Mouse (Mus musculus) splenic B cell, adult 2 months (primary cell): ENCODE results near the gene Mpzl1.
A peak's percentile ranks its signal among the peaks of the same experiment; 100 is the strongest.

ENCODE experiments used
- DNase-seq: peaks from one replicate; pipeline ENCODE4 v3.0.0-alpha.2; 2011; ENCODE audit warnings: low read depth, low spot score
- H3K27me3 ChIP-seq: 2 replicates; pipeline ENCODE4 v1.6.1; 2012; ENCODE audit warnings: mild to moderate bottlenecking, low read length, moderate library complexity, mixed read lengths; ENCODE audit not compliant: control insufficient read depth, poor library complexity, insufficient read depth, severe bottlenecking
- H3K36me3 ChIP-seq: 2 replicates; pipeline ENCODE4 v1.6.1; 2012; ENCODE audit warnings: mild to moderate bottlenecking, low read length, moderate library complexity, mixed read lengths; ENCODE audit not compliant: control insufficient read depth, poor library complexity, insufficient read depth, severe bottlenecking

Mpzl1 gene

DNA sequence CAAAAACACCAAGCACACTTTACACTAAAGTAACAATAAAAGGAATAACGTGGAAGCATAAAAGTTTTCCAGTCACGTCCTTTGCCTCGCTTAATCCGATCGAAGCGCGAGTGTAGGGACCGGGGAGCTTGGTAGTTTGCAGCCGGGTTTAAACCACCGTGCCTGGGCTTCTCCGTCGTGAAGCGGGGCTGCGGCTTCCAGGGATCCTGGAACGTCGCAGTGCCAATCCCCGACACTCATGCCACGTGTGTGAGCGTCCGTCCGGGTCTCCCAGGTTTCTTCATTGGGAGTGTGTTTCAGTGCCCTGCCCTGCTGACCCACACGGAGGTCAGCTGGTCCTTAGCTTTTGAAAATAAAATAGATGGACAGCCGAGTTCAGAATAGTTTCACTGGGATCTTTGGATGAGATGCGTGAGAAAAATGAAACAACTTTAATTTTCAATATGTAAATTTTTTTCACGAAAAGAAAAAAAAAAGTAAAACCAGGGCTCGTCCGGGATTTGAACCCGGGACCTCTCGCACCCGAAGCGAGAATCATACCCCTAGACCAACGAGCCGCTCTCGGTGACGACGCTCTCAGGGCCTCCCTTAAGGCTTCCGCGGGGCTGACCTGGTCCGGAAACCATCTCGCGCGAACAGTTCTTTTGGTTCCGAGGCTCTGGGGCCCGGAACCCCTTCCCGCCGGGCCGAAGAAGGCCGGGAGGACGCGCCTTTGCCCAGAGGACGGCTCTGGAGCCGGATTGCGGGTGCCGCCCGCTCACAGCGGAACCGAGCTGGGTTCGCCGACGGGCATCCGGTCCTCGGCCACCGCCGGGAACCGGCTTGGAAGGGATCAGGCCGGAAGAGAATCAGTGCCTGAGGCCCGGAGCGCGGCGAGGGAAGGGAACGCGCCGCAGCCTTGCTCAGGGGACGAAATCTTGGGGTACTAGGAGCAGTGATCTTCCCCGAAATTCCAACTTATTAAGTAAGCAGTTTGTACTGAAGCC is 7.7 kb upstream of the Mpzl1 start:
- H3K36me3 ChIP-seq, result no peaks in the 10 kb centered on the region
- peak; percentile 94 for DNase-seq
- no peaks in the 10 kb centered on the region for H3K27me3 ChIP-seq

DNA sequence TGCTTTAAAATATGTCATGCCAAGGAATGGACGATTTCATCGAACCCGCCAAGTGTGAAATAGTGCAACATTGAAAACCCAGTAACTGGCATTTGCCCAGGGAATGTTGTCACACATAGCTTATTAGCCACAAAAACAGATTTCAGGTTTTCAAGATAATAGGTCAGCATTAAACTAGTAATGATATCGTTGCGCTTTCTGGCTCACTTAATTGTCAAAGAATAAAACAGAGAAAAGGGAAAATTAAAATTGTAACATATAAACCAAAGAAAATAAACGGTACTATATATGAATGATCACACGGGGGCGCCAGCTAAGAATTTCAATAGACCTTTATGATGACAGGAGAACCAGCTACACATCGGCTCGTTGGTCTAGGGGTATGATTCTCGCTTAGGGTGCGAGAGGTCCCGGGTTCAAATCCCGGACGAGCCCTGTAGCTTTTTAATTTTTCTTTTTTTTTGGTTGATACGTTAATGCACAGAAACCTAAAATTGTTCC is 7.0 kb upstream of the Mpzl1 start:
- DNase-seq, result peak; percentile 89
- H3K27me3 ChIP-seq, result no peaks in the 10 kb centered on the region
- H3K36me3 ChIP-seq, result no peaks in the 10 kb centered on the region

DNA sequence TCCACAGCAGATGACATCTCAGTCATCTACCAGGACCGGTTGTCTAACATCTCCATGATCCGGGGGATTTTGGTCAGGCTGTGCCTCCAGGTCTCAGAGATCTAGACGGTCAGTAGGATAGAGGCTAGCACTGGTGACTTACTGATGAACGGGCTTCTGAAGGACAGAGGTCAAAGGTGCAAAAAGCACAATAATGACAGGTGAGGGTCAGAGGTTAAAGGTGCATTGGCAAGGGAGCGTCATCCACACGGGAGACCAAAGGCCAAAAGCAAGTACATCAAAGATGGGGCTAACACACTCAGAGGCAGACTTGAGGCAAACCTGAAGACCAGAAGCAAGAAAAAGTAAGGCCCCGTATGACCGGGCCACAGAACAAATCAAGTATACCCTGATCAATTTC is 2.0 kb upstream of the Mpzl1 start:
- no peaks in the 10 kb centered on the region; the same call in none of the 2 replicates for H3K27me3 ChIP-seq
- no peak for DNase-seq
- no peaks in the 10 kb centered on the region for H3K36me3 ChIP-seq

DNA sequence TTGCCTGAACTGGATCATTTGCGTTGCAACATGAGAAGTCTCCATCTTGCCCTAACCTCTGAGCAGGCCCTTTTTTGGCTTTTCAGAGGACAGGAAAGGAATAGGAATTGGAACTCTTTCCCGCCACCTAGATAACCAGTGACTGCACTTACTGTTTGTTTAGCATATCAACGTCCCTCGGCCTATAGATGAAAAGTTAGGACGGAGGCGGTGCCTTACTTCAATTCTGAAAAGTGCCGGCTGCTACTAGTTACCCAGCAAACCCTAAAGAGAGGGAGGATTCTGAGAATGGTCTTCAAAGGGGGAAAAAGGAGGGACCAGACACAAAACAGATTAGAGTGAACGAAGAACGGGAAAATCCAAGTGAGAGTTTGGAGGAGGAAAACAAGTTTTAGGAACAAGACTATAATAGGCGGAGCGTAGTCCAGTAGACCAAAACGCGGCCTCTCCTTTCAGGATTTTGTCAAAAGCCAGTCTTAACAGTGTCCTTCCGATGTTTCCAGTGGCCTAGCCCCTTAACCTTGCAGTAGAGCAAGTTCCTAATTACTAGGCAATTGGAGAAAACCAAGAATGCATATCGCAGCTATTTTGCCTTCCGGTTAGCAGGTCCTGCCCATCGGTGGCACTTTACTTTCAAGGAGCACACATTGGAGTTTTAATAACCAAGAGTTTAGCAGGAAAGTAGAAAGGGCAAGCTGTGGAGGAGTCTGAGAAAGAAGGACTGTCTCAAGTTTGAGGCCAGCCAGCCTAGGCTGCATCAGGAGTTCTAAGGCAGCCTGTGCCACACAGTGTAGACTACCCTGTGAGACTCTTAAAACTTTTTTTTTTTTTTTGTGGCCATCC is 938 bp upstream of the Mpzl1 start:
- no peaks in the 10 kb centered on the region for H3K36me3 ChIP-seq
- no peaks in the 10 kb centered on the region; the same call in none of the 2 replicates for H3K27me3 ChIP-seq
- DNase-seq, result no peak

DNA sequence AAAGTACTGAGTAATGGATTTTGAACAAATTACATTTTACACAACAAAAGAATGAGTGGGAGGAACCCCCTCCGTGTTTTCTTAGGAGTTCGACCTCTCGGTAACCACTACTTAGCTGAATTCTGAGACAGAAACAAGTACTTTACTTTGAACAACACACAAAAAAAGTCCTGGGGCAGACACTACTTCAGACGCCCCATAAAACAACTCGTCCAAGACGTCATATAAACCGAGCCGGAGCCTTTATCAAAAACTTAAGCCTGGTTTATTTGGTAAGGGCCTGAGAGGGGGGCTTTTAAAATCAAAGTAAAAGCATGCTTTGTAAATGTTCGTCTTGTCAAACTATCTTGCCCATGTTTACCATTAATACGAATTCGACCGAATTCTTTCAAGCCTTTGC is 993 bp downstream of the Mpzl1 start:
- H3K27me3 ChIP-seq, result no peaks in the 10 kb centered on the region; the same call in none of the 2 replicates
- no peak for DNase-seq
- no peaks in the 10 kb centered on the region for H3K36me3 ChIP-seq

DNA sequence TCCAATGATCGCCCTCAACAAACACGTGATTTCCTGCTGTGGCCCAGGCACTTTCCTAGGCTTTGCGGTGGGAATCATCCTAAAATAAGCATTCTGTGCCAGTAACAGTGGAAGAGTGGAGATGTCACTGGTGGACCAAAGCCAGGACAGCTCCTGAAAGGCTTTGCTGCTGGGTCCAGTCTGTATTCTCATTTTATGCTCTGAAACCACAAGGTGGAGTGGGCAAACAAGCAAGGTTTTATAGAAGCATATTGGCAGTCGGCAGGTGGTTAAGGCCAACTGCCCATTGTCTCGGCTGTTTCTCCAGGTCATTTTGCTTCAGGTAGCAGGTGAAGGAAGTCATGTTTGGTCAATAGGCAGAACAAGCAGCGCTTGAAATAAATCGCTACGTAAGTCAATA is 3.2 kb downstream of the Mpzl1 start:
- no peaks in the 10 kb centered on the region; the same call in none of the 2 replicates for H3K27me3 ChIP-seq
- H3K36me3 ChIP-seq, result no peaks in the 10 kb centered on the region
- no peak for DNase-seq

DNA sequence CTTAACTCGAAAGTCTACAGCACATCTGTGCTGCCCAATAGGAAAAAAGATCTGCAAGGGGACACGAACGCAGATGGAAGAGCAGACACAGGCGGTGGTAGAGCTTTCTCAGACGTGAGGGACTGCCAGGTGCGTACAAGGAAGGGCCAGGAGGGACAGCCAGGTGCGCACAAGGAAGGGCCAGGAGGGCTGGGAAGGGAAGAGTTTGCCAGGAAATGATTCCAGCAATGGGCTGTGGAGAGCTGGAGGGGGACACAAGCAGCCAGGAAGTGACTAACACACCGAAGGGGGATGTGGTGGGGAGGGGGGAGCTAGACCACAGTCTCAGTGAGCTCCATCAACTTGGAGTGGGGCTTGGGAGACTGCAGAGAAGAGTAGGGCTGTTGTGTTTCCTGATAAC is 4.4 kb downstream of the Mpzl1 start:
- no peaks in the 10 kb centered on the region; the same call in none of the 2 replicates for H3K27me3 ChIP-seq
- DNase-seq, result no peak
- no peaks in the 10 kb centered on the region for H3K36me3 ChIP-seq

DNA sequence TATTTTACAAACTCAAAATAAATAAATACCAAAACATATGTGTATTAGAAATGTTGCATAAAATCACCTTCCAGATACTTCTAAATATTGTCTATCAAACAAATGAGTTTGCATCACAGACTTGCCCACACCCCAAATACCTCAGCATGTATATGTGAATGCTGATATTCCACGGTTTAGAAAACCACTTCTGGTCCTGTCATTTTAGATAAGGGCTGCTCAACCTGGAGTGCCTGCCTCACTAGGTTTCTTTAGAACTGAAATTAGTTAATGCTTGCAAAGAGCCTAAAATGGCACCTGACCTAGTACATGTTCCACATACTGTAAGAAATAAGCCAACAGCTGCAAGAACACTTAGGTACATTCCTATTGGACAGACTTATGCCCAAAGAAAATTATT is 5.7 kb downstream of the Mpzl1 start:
- Histone ChIP-seq H3K36me3 (no peaks in the 10 kb centered on the region), H3K27me3 (no peaks in the 10 kb centered on the region; the same call in 1 of the 2 replicates)
- no peak for DNase-seq

DNA sequence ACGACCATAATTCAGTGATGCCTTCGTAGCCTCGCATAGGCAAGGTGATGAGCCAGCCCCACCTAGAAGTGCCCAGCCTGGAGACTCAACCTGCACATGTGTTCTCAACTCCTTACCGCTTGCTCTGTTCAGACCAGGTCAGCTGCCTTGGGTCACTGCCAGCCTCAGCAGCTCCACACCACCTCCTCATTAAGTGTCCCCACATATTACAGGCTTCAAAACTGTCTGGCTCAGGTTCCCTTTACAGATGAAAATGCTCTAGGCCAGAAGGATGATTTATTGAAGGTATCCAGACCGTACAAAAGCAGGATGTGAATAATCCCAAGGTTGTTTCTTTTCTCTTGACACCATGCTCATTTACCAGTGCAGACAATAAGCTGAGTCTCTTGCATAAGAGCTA is 8.4 kb downstream of the Mpzl1 start:
- DNase-seq, result no peak
- Histone ChIP-seq H3K27me3 (no peaks in the 10 kb centered on the region), H3K36me3 (no peaks in the 10 kb centered on the region)

DNA sequence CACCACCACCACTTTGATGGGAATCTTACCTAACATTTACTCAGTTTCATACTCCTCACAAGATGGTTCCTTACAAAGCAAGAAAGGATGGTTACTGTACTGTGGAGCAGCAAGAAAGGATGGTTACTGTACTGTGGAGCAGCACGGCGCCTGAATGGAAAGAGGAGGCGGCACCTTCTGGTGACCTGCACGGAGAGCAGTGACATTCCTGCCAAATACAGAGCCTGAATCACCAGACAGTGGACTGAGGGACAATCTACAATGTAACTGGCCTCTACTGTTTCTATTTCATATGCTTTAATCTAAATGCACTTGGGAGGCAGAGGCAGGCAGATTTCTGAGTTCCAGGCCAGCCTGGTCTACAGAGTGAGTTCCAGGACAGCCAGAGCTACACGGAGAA is 9.3 kb downstream of the Mpzl1 start:
- Histone ChIP-seq H3K27me3 (no peaks in the 10 kb centered on the region), H3K36me3 (no peaks in the 10 kb centered on the region)
- DNase-seq, result no peak

DNA sequence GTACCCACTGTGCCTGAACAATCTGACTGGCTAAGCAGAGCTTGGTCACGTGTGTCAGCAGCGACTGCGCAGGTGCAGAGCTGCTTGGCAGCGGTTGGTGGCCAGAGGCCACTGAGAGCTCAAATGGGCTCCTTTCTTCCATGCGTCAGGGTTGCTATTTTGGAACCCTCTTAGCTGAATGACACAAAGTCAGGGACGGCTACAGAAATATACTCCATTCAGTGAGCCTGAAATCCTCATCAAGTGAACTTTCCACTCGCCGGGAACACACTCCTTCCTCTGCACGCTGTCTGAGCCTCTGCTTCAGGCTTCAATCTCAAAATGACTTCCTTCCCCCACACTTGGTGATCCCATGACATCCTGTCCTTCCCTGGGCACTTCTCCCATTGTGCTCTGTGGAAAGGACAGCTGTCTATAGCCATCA is 16.1 kb downstream of the Mpzl1 start:
- Histone ChIP-seq H3K27me3 (no peaks in the 10 kb centered on the region), H3K36me3 (no peaks in the 10 kb centered on the region)
- DNase-seq, result no peak

DNA sequence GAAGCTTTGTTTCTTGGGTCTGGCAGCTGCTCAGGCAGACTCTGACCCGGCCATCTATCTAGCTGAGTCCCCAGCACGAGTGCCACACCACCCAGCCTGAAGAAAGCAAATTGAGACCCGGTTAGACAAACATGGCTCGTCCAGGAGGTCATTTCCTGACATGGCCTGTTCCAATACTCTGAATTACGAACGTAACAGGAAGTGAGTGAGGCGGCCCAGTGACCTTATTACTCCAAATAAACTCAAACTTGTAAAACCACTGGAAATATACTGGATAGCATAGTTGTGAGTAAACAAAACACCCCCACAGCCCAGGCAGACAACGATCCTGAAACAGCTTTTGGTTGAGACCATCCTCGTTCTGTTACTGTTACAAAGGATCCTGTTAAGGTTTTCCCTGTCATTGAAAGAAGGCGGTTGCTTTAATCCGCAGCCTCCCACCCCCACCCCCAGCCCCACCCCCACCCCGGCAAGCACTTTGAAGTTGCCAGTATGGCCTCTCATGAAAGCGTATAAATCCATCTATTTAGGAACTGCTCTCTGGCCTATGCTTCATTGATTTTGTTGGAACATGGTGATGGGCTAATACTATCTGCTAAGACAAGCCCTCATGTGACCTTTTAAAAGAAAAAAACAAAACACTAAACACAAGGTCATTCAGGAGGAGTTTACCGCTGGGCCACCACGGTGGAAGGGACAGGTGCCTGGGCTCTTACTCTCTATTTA is 17.0 kb downstream of the Mpzl1 start:
- no peaks in the 10 kb centered on the region for H3K27me3 ChIP-seq
- H3K36me3 ChIP-seq, result no peaks in the 10 kb centered on the region
- DNase-seq, result no peak

DNA sequence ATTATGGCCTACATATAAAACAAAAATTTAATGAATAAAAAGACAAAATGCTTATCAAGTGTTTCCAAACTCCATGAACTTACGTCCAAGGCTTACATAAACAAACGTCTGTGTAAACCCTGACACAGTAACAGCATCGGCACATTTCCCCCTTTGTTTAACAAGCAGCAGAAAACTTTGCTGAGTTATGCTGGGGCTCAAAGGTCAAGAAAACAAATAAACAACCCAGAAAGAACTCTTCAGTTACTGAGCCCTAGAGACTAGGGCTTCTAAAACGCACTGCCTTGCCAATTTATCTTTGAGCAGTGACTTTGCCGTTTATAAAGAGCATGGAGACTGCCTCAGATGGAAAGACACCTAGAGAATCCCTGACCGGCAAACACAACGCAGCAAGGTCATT is 17.7 kb downstream of the Mpzl1 start:
- H3K36me3 ChIP-seq, result no peaks in the 10 kb centered on the region
- no peak for DNase-seq

DNA sequence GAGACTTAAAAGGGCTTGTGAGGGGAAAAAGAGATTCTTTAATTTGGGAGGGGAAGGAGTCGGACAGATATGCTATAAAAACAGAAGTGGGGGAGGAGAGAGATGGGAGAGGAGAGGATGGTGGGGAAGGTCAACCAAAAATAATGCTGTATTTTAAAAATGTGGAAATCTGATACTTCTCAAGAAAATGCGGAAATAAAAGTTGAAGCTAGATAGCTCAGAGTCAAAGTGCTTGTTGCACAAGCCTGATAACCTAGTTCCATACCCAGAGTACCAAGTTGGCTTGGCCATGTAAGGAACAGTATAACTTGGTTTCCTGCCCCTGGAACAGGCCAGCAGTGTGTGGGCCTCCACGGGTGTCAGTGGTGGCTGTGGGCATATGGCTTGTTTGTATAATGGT is 19.5 kb downstream of the Mpzl1 start:
- Histone ChIP-seq H3K36me3 (no peaks in the 10 kb centered on the region), H3K27me3 (no peaks in the 10 kb centered on the region)
- no peak for DNase-seq

More for the DNA sequence above, 17.7 kb downstream of the Mpzl1 start:
- H3K27me3 ChIP-seq, result no peaks in the 10 kb centered on the region
